Mouse (Mus musculus) hindbrain, embryonic 11.5 days (tissue): ENCODE results near the gene Tspan15. TPM values are rescaled to one million over a fixed set of nuclear protein-coding genes. Genes with fewer than 3 reads are reported as not detected.
A peak's percentile ranks its signal among the peaks of the same experiment; 100 is the strongest.

Experiments
- ATAC-seq: fragments of 200-750 bp; cut with Nextera tagmentation; 2 replicates; pipeline ENCODE4 v1.8.0; 2017; ENCODE audit warnings: mild to moderate bottlenecking, moderate TSS enrichment, moderate library complexity; ENCODE audit not compliant: low FRiP score
- DNase-seq: peaks from one replicate; pipeline ENCODE4 v3.0.0-alpha.2; 2015; ENCODE audit warnings: low spot score
- H3K27ac ChIP-seq: fragments of 300-500 bp; sonication (generic); 2 replicates; pipeline ENCODE4 v1.5.1; 2014; ENCODE audit warnings: mild to moderate bottlenecking, low read depth, low read length
- H3K27me3 ChIP-seq: fragments of 300-500 bp; sonication (generic); 2 replicates; pipeline ENCODE4 v1.6.1; 2014; ENCODE audit warnings: mild to moderate bottlenecking, low read length, moderate library complexity, mixed read lengths; ENCODE audit not compliant: control insufficient read depth, insufficient read depth
- H3K36me3 ChIP-seq: fragments of 300-500 bp; sonication (generic); 2 replicates; pipeline ENCODE4 v1.6.1; 2014; ENCODE audit warnings: mild to moderate bottlenecking, low read length, moderate library complexity, mixed read lengths; ENCODE audit not compliant: control insufficient read depth, insufficient read depth
- H3K4me1 ChIP-seq: fragments of 300-500 bp; sonication (generic); replicated peaks from 2 replicates; pipeline ENCODE4 v1.6.1; 2014; ENCODE audit warnings: low read length, mixed read lengths; ENCODE audit not compliant: control insufficient read depth, insufficient read depth
- H3K4me2 ChIP-seq: fragments of 300-500 bp; sonication (generic); replicated peaks from 2 replicates; pipeline ENCODE4 v1.6.1; 2014; ENCODE audit warnings: mild to moderate bottlenecking, low read depth, low read length
- H3K4me3 ChIP-seq: fragments of 300-500 bp; sonication (generic); 2 replicates; pipeline ENCODE4 v1.5.1; 2014; ENCODE audit warnings: low read depth, low read length
- H3K9ac ChIP-seq: fragments of 300-500 bp; sonication (generic); 2 replicates; pipeline ENCODE4 v1.6.1; 2014; ENCODE audit warnings: low read depth, low read length
- H3K9me3 ChIP-seq: fragments of 300-500 bp; sonication (generic); 2 replicates; pipeline ENCODE4 v1.6.1; 2016; ENCODE audit warnings: low read length; ENCODE audit not compliant: control insufficient read depth
- WGBS: fragments of 180-500 bp; shearing (Covaris S2); extraction: QIAGEN DNeasy Blood & Tissue Kit; methylation state at CpG from one replicate; pipeline ENCODE4 v1.1.7; 2014; 5-methylcytosine and 5-hydroxymethylcytosine counted together
- polyA plus RNA-seq: library from polyadenylated mRNA; unstranded; fragments of >200 nt; fragmentation: Nextera tagmentation; extraction: Ambion mirVana; gene quantifications from 2 replicates; pipeline ENCODE4 v1.2.1, GENCODE M21; 2014

Tspan15 gene
- polyA plus RNA-seq, 1 experiment from 2014 or later: 9.2 TPM

DNA sequence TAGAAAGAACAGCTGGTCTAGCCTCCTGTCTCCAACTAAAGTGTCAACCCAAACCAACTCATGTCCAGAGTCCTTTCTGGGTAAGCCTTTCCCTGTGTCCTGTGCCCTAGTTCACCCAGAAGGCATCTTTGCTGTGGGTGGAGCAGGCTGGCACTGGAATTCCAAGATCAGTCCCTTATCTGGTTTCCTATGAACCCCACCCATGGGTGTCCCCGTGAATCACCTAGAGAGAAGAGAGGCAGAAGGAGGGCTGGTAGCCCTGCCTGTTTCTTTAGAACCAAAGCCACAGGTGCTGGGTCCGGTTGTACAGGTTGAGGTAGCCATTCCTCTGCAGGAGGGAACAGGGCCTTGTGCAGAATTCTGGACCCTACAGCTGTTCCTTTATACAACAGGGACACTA is 9.4 kb downstream of the Tspan15 start:
- ATAC-seq (no peak), DNase-seq (no peak)
- no peaks in the 10 kb centered on the region for H3K9me3 ChIP-seq
- H3K9ac ChIP-seq: no peak overlapping the region
- H3K4me1 ChIP-seq: no peaks in the 10 kb centered on the region; the same call in 1 of the 2 replicates
- H3K27me3 ChIP-seq: no peaks in the 10 kb centered on the region
- H3K27ac ChIP-seq: no peak overlapping the region
- no peak overlapping the region for H3K4me3 ChIP-seq
- H3K36me3 ChIP-seq: no peaks in the 10 kb centered on the region
- 78% methylated on average over 2 of the region's 2 CpGs for WGBS
- no peak overlapping the region for H3K4me2 ChIP-seq

DNA sequence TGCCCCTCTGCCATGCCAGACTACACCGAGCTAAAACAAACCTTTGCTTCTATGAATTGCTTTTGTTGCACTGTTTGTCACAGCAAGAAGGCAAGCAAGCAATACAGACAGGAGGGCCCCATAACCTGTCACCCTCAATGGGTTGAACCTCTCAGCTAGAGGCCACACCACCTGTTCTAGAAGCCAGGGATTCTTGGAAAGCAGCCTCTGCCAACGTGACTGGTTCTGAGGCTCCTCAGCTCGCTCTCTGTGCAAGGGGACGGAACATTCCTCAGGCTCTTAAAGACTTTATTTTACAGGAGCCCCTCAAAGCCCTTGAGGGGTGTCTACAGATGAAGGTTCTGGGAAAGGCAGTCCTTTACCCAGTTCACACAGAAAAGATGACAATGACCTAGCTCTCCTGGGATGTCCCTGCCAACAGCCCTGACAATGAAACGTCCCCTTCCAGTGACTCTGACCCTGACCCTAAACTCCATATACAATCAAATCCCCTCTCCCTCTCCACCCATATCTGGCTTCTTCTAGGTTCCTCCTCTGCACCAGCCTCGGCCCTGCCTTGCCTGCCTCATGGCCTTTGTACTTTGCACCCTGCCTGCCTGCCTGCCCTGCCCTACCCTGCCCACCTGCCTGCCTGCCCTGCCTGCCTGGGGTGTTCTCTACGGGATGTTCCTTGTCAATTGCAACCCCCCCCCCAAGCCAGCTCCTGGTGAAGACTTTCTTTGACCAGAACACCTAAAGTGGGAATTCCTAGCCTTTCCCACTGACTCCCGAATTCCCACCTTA is 10.1 kb downstream of the Tspan15 start:
- WGBS: 81% methylated on average over 8 of the region's 8 CpGs
- Histone ChIP-seq H3K9me3 (no peaks in the 10 kb centered on the region), H3K36me3 (no peaks in the 10 kb centered on the region), H3K4me1 (no peaks in the 10 kb centered on the region; the same call in 1 of the 2 replicates), H3K9ac (no peak overlapping the region), H3K4me2 (no peak overlapping the region), H3K4me3 (no peak overlapping the region), H3K27me3 (no peaks in the 10 kb centered on the region), H3K27ac (no peak overlapping the region)
- ATAC-seq: no peak
- DNase-seq: no peak

DNA sequence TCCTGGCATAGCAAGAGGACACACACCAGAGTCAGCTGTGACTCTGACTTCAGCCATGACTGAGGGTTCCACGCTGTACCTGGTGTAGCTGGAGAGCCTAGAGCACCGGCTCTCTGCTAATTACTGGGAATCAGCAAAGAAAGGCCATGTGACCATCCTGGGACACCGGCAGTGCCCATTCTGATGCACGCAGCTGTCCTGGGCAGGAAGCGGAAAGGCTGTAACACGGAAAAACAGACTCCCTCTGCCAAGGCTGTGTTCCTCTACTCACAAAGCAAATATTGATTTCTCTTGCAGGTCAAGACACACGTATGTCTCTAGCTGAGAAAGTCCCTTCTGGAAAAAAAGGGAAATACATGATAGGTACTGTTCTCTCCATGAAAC is 12.3 kb downstream of the Tspan15 start:
- H3K36me3 ChIP-seq: no peaks in the 10 kb centered on the region
- H3K27me3 ChIP-seq: no peaks in the 10 kb centered on the region
- WGBS: 76% methylated on average over 7 of the region's 7 CpGs
- ATAC-seq: no peak
- H3K4me2 ChIP-seq: no peak overlapping the region
- H3K9me3 ChIP-seq: no peaks in the 10 kb centered on the region
- no peak overlapping the region for H3K27ac ChIP-seq
- DNase-seq: no peak
- H3K4me1 ChIP-seq: no peaks in the 10 kb centered on the region; the same call in 1 of the 2 replicates
- H3K9ac ChIP-seq: no peak overlapping the region
- no peak overlapping the region for H3K4me3 ChIP-seq

DNA sequence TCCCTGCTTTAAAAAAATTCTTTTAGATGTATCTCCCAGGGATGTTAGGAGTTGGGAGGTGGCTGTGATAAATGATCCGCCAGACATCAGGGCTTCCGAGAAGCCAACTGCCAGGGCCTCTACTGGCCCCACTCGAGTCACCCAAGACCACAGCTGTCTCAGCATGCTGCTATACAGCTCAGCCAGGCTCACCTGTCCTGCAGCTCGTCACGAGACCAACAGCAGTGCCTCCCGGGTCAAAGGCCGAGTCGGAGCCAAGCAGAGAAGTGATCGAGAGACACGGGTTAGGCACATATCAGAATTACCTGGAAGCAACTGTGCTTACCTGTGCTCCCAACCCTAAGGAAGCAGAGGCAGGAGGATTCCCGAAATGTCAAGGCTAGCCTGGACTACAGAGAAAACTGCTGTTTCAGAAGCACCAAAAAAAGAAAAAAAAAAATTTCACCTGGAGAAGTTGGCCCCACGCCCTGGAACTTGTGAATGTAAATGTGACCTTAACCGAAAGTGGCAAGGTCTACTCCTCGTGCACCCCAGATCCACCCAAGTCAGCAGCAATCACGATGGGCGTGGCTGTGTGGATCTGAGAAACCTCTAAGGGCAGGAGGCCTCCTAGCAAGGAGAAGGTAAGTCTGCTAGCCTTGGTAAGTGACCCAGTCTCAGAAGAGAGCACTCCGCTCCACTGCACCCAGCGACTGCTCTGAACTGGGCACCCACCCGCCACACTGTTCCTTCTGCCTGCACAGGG is 12.8 kb downstream of the Tspan15 start:
- Histone ChIP-seq H3K4me3 (no peak overlapping the region), H3K4me1 (no peaks in the 10 kb centered on the region; the same call in 1 of the 2 replicates), H3K27me3 (no peaks in the 10 kb centered on the region), H3K4me2 (no peak overlapping the region), H3K27ac (no peak overlapping the region), H3K36me3 (no peaks in the 10 kb centered on the region), H3K9ac (no peak overlapping the region), H3K9me3 (no peaks in the 10 kb centered on the region)
- WGBS: 86% methylated on average over 19 of the region's 19 CpGs
- no peak for DNase-seq
- no peak for ATAC-seq

DNA sequence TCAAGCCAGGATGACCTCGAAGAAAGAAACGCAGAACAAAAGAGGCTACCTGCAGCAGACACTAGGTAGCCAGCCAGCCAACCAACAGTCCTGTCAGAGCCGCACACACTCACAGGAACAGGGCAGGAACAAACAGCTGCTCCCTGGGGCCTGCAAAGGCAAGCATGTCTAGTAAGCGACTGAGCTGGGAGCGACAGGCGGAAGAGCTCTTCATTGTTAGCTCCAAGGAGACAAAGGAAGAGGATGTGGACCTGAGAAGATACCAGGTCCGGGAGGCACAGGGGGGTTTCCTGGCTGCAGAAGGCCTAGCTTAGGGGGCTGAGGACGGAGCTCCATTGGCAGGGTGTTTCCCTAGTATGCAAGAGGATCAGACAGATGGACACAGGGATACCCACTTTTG is 13.9 kb downstream of the Tspan15 start:
- no peak overlapping the region for H3K9ac ChIP-seq
- ATAC-seq (0 out of 2 replicates have a peak, but pooled peaks have one; percentile 41), DNase-seq (peak; percentile 39)
- H3K4me2 ChIP-seq: no peak overlapping the region
- no peaks in the 10 kb centered on the region for H3K36me3 ChIP-seq
- H3K27ac ChIP-seq: peak overlapping the region; percentile 79
- no peaks in the 10 kb centered on the region for H3K27me3 ChIP-seq
- no peak overlapping the region for H3K4me3 ChIP-seq
- WGBS: 52% methylated on average over 8 of the region's 8 CpGs
- no peaks in the 10 kb centered on the region for H3K9me3 ChIP-seq
- no peaks in the 10 kb centered on the region; the same call in 1 of the 2 replicates for H3K4me1 ChIP-seq

DNA sequence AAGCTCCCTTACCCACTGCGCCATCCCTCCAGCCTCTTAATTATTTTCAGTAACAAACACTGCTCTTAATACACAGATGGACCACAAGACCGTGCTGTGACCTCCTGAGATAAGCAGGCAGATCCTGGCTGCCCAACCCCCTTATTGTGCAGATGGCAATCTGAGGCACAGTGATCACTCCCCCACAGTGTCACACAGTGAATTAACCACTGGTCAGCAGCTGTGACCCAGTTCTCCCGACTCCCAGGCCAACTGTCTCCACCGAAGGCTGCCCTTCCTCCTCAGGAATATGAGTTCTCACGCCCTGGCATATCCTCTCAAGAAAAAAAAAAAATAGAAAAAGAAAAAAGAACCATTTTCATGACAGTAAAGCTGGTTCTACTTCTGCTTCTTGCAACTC is 14.5 kb downstream of the Tspan15 start:
- Histone ChIP-seq H3K27ac (peak overlapping the region; percentile 79), H3K36me3 (no peaks in the 10 kb centered on the region), H3K4me3 (no peak overlapping the region), H3K9ac (no peak overlapping the region), H3K9me3 (no peaks in the 10 kb centered on the region), H3K4me2 (no peak overlapping the region), H3K27me3 (no peaks in the 10 kb centered on the region), H3K4me1 (no peaks in the 10 kb centered on the region; the same call in 1 of the 2 replicates)
- WGBS: 47% methylated on average over 5 of the region's 5 CpGs
- ATAC-seq (peak; percentile 79), DNase-seq (peak; percentile 46)

DNA sequence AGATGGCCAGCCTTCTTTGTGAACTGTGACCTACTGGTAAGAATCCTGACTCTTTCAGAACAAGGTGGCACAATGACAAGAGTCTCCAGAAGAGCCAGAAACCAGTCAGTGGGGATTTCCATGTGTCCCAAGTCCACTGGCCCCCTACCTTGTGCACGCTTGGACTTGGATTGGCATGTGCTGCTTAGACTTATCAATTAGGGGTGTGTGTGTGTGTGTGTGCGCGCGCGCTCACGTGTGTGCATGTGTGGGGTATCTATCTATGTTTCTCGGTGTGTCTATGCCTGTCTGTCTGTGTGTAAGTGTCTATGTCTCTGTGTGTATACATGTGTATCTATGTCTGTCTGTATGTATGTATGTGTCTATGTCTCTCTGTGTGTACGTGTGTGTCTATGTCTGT is 15.4 kb downstream of the Tspan15 start:
- no peak for ATAC-seq
- H3K4me1 ChIP-seq: no peaks in the 10 kb centered on the region; the same call in 1 of the 2 replicates
- no peak overlapping the region for H3K9ac ChIP-seq
- H3K4me3 ChIP-seq: no peak overlapping the region
- no peak overlapping the region for H3K4me2 ChIP-seq
- DNase-seq: no peak
- H3K9me3 ChIP-seq: no peaks in the 10 kb centered on the region
- no peaks in the 10 kb centered on the region for H3K27me3 ChIP-seq
- H3K36me3 ChIP-seq: no peaks in the 10 kb centered on the region
- no peak overlapping the region for H3K27ac ChIP-seq
- WGBS: 97% methylated on average over 8 of the region's 8 CpGs

DNA sequence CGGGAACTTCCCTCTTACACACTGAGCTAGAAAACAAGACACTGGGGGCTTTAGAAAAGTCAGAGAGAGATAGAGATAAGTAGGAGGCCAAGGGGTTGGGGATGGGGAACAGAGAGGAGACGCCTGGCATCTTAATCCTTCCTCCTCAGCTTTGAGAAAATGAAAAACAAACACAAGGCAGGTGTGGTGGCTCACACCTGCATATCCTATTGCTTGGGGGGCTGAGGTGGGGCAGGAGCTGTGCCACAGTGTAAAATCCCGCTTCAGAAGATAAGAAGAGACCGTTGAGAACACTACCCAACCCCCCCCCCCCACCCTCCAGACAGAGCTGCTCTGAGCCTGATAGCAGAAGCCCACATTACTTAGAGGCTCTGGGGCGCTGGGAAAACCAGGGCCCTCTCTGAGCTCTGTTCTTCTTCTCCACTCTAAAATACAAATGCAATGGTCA is 15.9 kb downstream of the Tspan15 start:
- WGBS: 74% methylated on average over 5 of the region's 5 CpGs
- no peaks in the 10 kb centered on the region for H3K27me3 ChIP-seq
- no peak for DNase-seq

More for the DNA sequence above, 15.9 kb downstream of the Tspan15 start:
- Histone ChIP-seq H3K9me3 (no peaks in the 10 kb centered on the region), H3K9ac (no peak overlapping the region), H3K4me1 (no peaks in the 10 kb centered on the region; the same call in 1 of the 2 replicates), H3K4me2 (no peak overlapping the region), H3K4me3 (no peak overlapping the region), H3K36me3 (no peaks in the 10 kb centered on the region), H3K27ac (no peak overlapping the region)
- no peak for ATAC-seq
